25 mouse cellular contexts compared by ENCODE assay signal in the genomic region with DNA sequence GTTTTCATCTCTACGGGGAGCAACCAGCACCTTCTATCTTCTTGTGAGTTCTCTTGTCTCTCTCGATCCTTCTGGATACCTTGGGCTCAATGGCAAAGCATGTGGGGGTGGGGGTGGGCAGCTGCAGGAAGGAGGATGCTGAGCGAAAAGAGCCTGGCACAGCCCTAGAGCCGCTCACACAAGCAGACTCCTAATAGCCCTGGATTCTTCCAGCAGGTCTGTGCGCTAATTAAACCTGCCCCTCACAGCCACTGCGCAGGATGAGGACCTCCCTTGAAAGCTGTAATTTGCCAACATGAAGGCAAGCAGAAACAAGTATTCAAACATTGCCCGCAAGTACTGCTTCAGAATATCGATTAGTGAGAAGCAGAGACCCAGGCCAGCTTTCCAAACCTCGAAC. TPM values are rescaled to one million over a fixed set of nuclear protein-coding genes. Genes with fewer than 3 reads are reported as not detected.
DNase-seq lines count a peak whose midpoint lies in the region; ATAC-seq lines count a peak whose summit lies in the region.
"Had no signal": no experiment of that assay in that cellular context is flagged by ENCODE, and none has a peak within 500 bp of the region (broad histone marks: within the 10 kb centered on the region; RNA-seq: fewer than 3 reads in every experiment).

No protein-coding gene starts in this region.

- peak overlapping the region; percentile 34 for H3K27ac ChIP-seq in neural tube, embryonic 13.5 days (replicated peaks)
- peak overlapping the region; percentile 61; the same call in 1 of the 2 replicates for H3K27ac ChIP-seq in hindbrain, embryonic 15.5 days (replicated peaks)
- no peak overlapping the region for H3K27ac ChIP-seq in neural tube, embryonic 14.5 days (ENCODE audit: low read depth, low read length)
- H3K27ac ChIP-seq in kidney, embryonic 15.5 days = no peak overlapping the region
- H3K27ac ChIP-seq: embryonic facial prominence, embryonic 12.5 days; heart, embryonic 13.5 days; limb, embryonic 15.5 days; liver, embryonic 15.5 days; macrophage; neural tube, embryonic 12.5 days had no signal

- H3K36me3 ChIP-seq in neural tube, embryonic 13.5 days = no peaks in the 10 kb centered on the region
- H3K36me3 ChIP-seq in hindbrain, embryonic 15.5 days = no peaks in the 10 kb centered on the region
- H3K36me3 ChIP-seq in neural tube, embryonic 14.5 days (ENCODE audit: control insufficient read depth, insufficient read depth, low read length) = no peaks in the 10 kb centered on the region
- no peaks in the 10 kb centered on the region for H3K36me3 ChIP-seq in kidney, embryonic 15.5 days
- H3K36me3 ChIP-seq: embryonic facial prominence, embryonic 12.5 days; heart, embryonic 13.5 days; limb, embryonic 15.5 days; liver, embryonic 15.5 days; neural tube, embryonic 12.5 days had no signal

- peaks cover 39% of the 10 kb centered on the region for H3K4me1 ChIP-seq in neural tube, embryonic 13.5 days (replicated peaks)
- peaks cover 37% of the 10 kb centered on the region for H3K4me1 ChIP-seq in hindbrain, embryonic 15.5 days (replicated peaks)
- H3K4me1 ChIP-seq in neural tube, embryonic 14.5 days (ENCODE audit: control insufficient read depth, insufficient read depth, low read length) = peaks cover 7% of the 10 kb centered on the region
- H3K4me1 ChIP-seq in kidney, embryonic 15.5 days = 0 out of 2 replicates have a peak, but pooled peaks cover 2% of the 10 kb centered on the region
- H3K4me1 ChIP-seq: limb, embryonic 15.5 days; liver, embryonic 15.5 days; neural tube, embryonic 12.5 days had no signal

- H3K4me3 ChIP-seq in neural tube, embryonic 13.5 days = no peak overlapping the region
- no peak overlapping the region for H3K4me3 ChIP-seq in hindbrain, embryonic 15.5 days
- H3K4me3 ChIP-seq in neural tube, embryonic 14.5 days (ENCODE audit: low read depth, low read length) = no peak overlapping the region
- H3K4me3 ChIP-seq in kidney, embryonic 15.5 days (replicated peaks) = no peak overlapping the region
- H3K4me3 ChIP-seq: embryonic facial prominence, embryonic 12.5 days; erythroblast, embryonic 14.5 days; heart, embryonic 13.5 days; limb, embryonic 15.5 days; liver, embryonic 15.5 days; neural tube, embryonic 12.5 days had no signal

- no peaks in the 10 kb centered on the region for H3K9me3 ChIP-seq in neural tube, embryonic 13.5 days
- no peaks in the 10 kb centered on the region for H3K9me3 ChIP-seq in hindbrain, embryonic 15.5 days
- no peaks in the 10 kb centered on the region for H3K9me3 ChIP-seq in neural tube, embryonic 14.5 days (ENCODE audit: control insufficient read depth, low read length)
- H3K9me3 ChIP-seq in kidney, embryonic 15.5 days (replicated peaks) = no peaks in the 10 kb centered on the region
- H3K9me3 ChIP-seq: embryonic facial prominence, embryonic 12.5 days; heart, embryonic 13.5 days; limb, embryonic 15.5 days; liver, embryonic 15.5 days; neural tube, embryonic 12.5 days had no signal

- no peak overlapping the region for H3K4me2 ChIP-seq in neural tube, embryonic 13.5 days
- no peak overlapping the region for H3K4me2 ChIP-seq in hindbrain, embryonic 15.5 days
- no peak overlapping the region for H3K4me2 ChIP-seq in neural tube, embryonic 14.5 days (ENCODE audit: low read depth, low read length)
- no peak overlapping the region for H3K4me2 ChIP-seq in kidney, embryonic 15.5 days
- H3K4me2 ChIP-seq: embryonic facial prominence, embryonic 12.5 days; heart, embryonic 13.5 days; limb, embryonic 15.5 days; liver, embryonic 15.5 days; neural tube, embryonic 12.5 days had no signal

- H3K9ac ChIP-seq in neural tube, embryonic 13.5 days = no peak overlapping the region
- H3K9ac ChIP-seq in hindbrain, embryonic 15.5 days = no peak overlapping the region
- no peak overlapping the region for H3K9ac ChIP-seq in neural tube, embryonic 14.5 days (replicated peaks; ENCODE audit: low read depth, low read length)
- H3K9ac ChIP-seq in kidney, embryonic 15.5 days = no peak overlapping the region
- H3K9ac ChIP-seq: embryonic facial prominence, embryonic 12.5 days; heart, embryonic 13.5 days; limb, embryonic 15.5 days; liver, embryonic 15.5 days; neural tube, embryonic 12.5 days had no signal

- peak; percentile 33 to 41 for DNase-seq in cerebellum, postnatal 10 days
- DNase-seq in cerebellum, adult 11-12 months = no peak
- no peak for DNase-seq in neural tube, embryonic 10.5 days (ENCODE audit: extremely low spot score, low spot score)
- DNase-seq: adrenal gland, postnatal 36 days; cerebellum, adult 8-10 months; gastrocnemius, postnatal 10 days; heart, adult 11 months; kidney, adult 9 months; kidney, postnatal 4 days; thymus, adult 2 months had no signal

- H3K27me3 ChIP-seq in neural tube, embryonic 13.5 days = no peaks in the 10 kb centered on the region
- H3K27me3 ChIP-seq in hindbrain, embryonic 15.5 days = no peaks in the 10 kb centered on the region
- H3K27me3 ChIP-seq in neural tube, embryonic 14.5 days (ENCODE audit: control insufficient read depth, insufficient read depth, low read length) = no peaks in the 10 kb centered on the region
- H3K27me3 ChIP-seq in kidney, embryonic 15.5 days = no peaks in the 10 kb centered on the region
- H3K27me3 ChIP-seq: embryonic facial prominence, embryonic 12.5 days; limb, embryonic 15.5 days; liver, embryonic 15.5 days; neural tube, embryonic 12.5 days had no signal

- 68% methylated on average over 9 of the region's 9 CpGs for WGBS in neural tube, embryonic 13.5 days
- WGBS in hindbrain, embryonic 15.5 days = 53% methylated on average over 9 of the region's 9 CpGs
- 62% methylated on average over 9 of the region's 9 CpGs for WGBS in neural tube, embryonic 14.5 days
- WGBS in kidney, embryonic 15.5 days = 89% methylated on average over 9 of the region's 9 CpGs

- ATAC-seq in neural tube, embryonic 13.5 days (ENCODE audit: low read depth) = peak; percentile 10; the same call in 1 of the 2 replicates
- ATAC-seq in hindbrain, embryonic 15.5 days (ENCODE audit: low FRiP score, low read depth) = peak; percentile 58; the same call in 1 of the 2 replicates
- ATAC-seq in neural tube, embryonic 14.5 days (ENCODE audit: low read depth) = peak; percentile 62; the same call in 1 of the 2 replicates
- ATAC-seq in kidney, embryonic 15.5 days (replicated peaks; ENCODE audit: low FRiP score) = no peak
- ATAC-seq in megakaryocyte progenitor cell, adult 5-6 weeks (replicated peaks; ENCODE audit: poor library complexity) = no peak
- ATAC-seq: activated CD4-positive, CD25-positive, alpha-beta regulatory T cell, adult 4 months; CD4-positive, CD25-positive, alpha-beta regulatory T cell, adult 4 months had no signal

RNA-seq across cellular contexts. Expression of a gene that starts 53.1 kb away (rescaled TPM):
- polyA plus RNA-seq in neural tube, embryonic 13.5 days (2015; fragmentation: Nextera tagmentation; extraction: Ambion mirVana) = 18.9 and 19.0 TPM in 2 replicates
- 27.8 and 29.7 TPM in 2 replicates for polyA plus RNA-seq in hindbrain, embryonic 15.5 days (2015; fragmentation: Nextera tagmentation; extraction: Ambion mirVana)
- 17.9 and 20.5 TPM in 2 replicates for polyA plus RNA-seq in neural tube, embryonic 14.5 days (2014; fragmentation: Nextera tagmentation; extraction: Ambion mirVana)
- polyA plus RNA-seq in kidney, embryonic 15.5 days (2015; fragmentation: Nextera tagmentation; extraction: Ambion mirVana) = 15.9 and 16.4 TPM in 2 replicates
- total RNA-seq in megakaryocyte progenitor cell, adult 5-6 weeks (2015) = 0.68 and 0.96 TPM in 2 replicates
- total RNA-seq in megakaryocyte progenitor cell, adult 5-6 weeks (2017) = 1.2 and 1.6 TPM in 2 replicates
- total RNA-seq: monocyte, adult 5-6 weeks had no signal
- polyA plus RNA-seq: activated CD4-positive, CD25-positive, alpha-beta regulatory T cell, adult 4 months; CD4-positive, CD25-positive, alpha-beta regulatory T cell, adult 4 months; macrophage had no signal

Comparison
In these comparisons a context has a peak if more than half of its experiments do, and no peak if none do; other contexts are left out.
1. DNase-seq: peak in cerebellum, postnatal 10 days (2 of 2); none in cerebellum, adult 11-12 months (single experiment) and neural tube, embryonic 10.5 days (single experiment).
2. H3K27ac ChIP-seq: peak in neural tube, embryonic 13.5 days (single experiment) and hindbrain, embryonic 15.5 days (single experiment); none in neural tube, embryonic 14.5 days (single experiment) and kidney, embryonic 15.5 days (single experiment).
3. ATAC-seq: peak in neural tube, embryonic 13.5 days (single experiment), hindbrain, embryonic 15.5 days (single experiment) and neural tube, embryonic 14.5 days (single experiment); none in kidney, embryonic 15.5 days (single experiment) and megakaryocyte progenitor cell, adult 5-6 weeks (single experiment).